Mouse (Mus musculus) right cerebral cortex, postnatal 4 days (tissue): ENCODE measurements around the gene Wfdc16.
"Not testable (repeated sequence)": the region's sequence is repeated elsewhere in the genome, so short reads cannot be mapped to it uniquely, and the experiment has no call there.

Experiments used
- DNase-seq: peaks from one replicate; pipeline ENCODE4 v3.0.0-alpha.2; 2022

Wfdc16 gene

GRCm38 (mm10) chr2:164593494-164593893, 45.1 kb downstream of the Wfdc16 start, which contains the start of gene Eppin:
TSS of gene Eppin (minus strand) at chr2:164593594.
- DNase-seq, result no peak

- peak; percentile 24 for DNase-seq
Measured at GRCm38 (mm10) chr2:164592014-164592413, 46.6 kb downstream of the Wfdc16 start.

GRCm38 (mm10) chr2:164585025-164585725, 53.4 kb downstream of the Wfdc16 start, which contains the start of gene Wfdc6a:
TSS of gene Wfdc6a (minus strand) at chr2:164585447.
- not testable (repeated sequence) for DNase-seq
